Mouse (Mus musculus): ENCODE measurements around the gene Rsph14.

Rsph14 gene

DNA sequence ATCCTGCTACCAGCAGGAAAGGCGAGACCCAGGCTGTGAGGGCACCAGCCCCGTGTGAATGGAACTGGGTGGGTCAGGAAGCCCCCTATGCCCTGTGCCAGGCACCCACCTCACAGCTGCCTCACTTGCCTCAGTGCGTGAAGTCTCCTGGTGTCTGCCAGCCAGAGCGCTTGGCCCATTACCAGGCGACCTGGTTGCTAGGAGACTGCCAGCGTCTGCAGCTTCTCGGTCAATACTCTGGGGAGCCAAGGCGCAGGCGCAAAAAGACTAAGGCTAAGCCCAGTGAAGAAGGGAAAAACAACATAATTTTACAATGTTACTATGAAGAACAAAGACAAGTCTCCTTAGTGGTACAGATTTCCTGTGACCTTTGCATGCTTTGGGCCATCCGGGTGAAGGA is at the start of gene Rsph14:
Gene Rsph14 (minus strand): TSS at position 192 of the 400 bp plus-strand sequence.
- DNase-seq (ENCODE audit: low read depth, low spot score), result no peak

GRCm38 (mm10) chr10:75078174-75079128 is 46.1 kb upstream of the Rsph14 start:
- DNase-seq (ENCODE audit: low read depth, low spot score), result peak; percentile 43

- no peak for DNase-seq (ENCODE audit: low read depth, low spot score)
Observed at GRCm38 (mm10) chr10:75075665-75076064, 43.3 kb upstream of the Rsph14 start.

- no peak for DNase-seq (ENCODE audit: low read depth, low spot score)
Observed at GRCm38 (mm10) chr10:75070281-75070976, 38.0 kb upstream of the Rsph14 start.

DNA sequence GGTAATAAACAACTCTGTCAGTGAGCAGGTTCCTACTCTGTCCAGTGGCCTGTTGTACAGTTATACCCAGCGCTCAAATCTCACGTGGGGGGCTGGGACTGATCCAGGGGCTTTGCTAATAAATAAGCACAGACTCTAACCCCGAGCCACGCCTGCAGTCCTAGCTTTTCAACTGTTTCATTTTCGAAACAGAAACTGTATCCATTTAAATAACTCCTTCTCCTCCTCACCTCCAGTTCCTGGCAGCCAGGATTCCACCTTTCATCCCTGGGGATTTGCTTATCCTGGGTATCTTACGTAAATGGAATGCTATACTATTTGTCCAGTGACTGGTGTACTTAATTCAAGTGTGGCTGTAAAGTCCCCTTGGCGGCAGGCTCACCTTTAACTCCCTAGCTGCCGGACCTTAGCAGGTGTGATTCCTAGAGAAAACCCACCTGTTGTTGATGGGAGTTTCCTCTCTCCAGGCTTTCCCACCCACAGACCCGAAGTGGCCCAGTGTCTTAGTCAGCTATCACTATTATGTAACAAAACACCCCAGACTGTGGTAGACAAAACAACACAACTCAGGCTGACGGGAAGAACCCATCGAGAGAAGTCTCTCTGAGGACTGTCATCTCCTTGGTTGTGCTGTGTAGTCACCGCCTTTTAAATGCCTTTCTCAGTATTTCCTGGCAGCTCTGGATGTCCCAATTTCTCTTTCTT is 36.4 kb upstream of the Rsph14 start:
- no peak for DNase-seq (ENCODE audit: low read depth, low spot score)

DNA sequence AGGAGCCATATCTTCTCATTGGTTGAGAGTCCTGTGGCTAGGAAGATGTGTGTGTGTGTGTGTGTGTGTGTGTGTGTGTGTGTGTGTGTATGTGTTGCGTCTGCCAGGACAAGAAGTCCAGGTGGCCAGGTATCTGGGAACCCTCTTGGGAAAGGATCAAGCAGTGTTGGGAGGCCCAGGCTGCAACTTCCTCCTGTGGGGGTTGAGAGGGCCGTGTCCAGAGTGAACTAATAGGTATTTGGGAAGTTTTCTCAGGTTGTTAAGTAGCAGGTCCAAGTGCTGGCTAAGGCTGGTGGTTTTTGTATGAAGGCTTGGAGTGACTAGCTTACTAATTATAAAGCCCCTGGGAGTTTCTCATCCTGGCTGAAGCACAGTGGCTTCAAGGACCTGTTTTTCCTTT is 35.7 kb upstream of the Rsph14 start:
- DNase-seq (ENCODE audit: low read depth, low spot score), result no peak

DNA sequence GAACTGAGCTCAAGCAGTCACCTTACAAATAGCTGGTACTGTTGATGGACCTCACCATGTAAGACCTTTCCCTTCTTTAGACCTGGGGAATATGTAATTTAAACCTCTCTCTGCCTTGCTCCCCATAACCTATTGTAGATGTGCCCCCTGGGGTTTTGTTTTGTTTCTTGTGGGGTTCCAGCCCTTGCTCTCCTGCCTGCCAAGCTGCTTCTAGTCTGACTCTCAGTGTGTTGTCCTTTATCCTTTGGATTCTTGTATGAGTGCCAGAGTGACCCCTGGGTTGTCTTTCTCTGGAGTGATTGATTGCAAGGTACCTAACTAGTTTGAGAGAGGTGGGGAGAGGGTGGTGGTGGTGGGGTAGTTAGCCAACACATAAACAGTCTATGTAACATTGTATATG is 35.1 kb upstream of the Rsph14 start:
- no peak for DNase-seq (ENCODE audit: low read depth, low spot score)

- no peak for DNase-seq (ENCODE audit: low read depth, low spot score)
Observed at GRCm38 (mm10) chr10:75065691-75066090, 33.3 kb upstream of the Rsph14 start.

GRCm38 (mm10) chr10:75063301-75063965 is 31.0 kb upstream of the Rsph14 start:
- no peak for DNase-seq (ENCODE audit: low read depth, low spot score)

DNA sequence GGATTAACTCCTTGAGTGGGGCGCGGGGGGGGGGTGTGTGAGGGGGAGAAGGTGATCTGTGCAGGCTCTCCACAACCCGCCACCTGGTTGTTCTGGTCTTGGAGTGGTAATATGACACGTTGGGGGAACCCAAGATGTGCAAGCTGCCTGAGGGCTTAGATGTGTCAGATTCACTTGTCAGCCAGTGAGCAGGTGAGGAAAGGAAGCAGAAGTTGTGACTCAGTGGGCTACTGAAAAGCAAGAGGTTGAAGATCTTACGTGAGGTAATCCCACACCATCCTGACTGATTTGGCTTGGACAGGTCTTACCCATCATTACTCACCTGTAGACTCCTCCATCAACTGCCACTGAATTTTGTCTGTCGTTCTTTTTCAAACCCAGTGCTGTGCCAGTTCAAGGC is 30.2 kb upstream of the Rsph14 start:
- peak; percentile 30 for DNase-seq (ENCODE audit: low read depth, low spot score)

GRCm38 (mm10) chr10:75062189-75062561 is 29.8 kb upstream of the Rsph14 start:
- DNase-seq (ENCODE audit: low read depth, low spot score), result no peak

- no peak for DNase-seq (ENCODE audit: low read depth, low spot score)
Observed at GRCm38 (mm10) chr10:75061341-75062188, 29.2 kb upstream of the Rsph14 start.

DNA sequence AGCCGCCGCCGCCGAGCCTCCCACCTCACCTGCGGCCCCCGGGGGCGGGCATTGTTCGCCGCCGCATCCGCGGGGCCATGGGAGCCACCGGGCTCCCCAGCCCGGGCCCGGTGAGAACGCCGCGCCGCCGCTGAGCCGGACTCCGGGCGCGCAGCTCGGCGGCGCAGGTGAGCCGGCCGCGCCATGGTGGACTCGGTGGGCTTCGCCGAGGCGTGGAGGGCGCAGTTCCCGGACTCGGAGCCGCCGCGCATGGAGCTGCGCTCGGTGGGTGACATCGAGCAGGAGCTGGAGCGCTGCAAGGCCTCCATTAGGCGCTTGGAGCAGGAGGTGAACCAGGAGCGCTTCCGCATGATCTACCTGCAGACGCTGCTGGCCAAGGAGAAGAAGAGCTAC is 28.5 kb upstream of the Rsph14 start:
- DNase-seq (ENCODE audit: low read depth, low spot score), result peak; percentile 43

- peak; percentile 87 for DNase-seq (ENCODE audit: low read depth, low spot score)
Observed at GRCm38 (mm10) chr10:75060217-75060842, 27.9 kb upstream of the Rsph14 start, which contains the start of gene Bcr. TSS of gene Bcr (plus strand) at chr10:75060592.

GRCm38 (mm10) chr10:75059396-75059795 is 27.0 kb upstream of the Rsph14 start:
- peak; percentile 87 for DNase-seq (ENCODE audit: low read depth, low spot score)

DNA sequence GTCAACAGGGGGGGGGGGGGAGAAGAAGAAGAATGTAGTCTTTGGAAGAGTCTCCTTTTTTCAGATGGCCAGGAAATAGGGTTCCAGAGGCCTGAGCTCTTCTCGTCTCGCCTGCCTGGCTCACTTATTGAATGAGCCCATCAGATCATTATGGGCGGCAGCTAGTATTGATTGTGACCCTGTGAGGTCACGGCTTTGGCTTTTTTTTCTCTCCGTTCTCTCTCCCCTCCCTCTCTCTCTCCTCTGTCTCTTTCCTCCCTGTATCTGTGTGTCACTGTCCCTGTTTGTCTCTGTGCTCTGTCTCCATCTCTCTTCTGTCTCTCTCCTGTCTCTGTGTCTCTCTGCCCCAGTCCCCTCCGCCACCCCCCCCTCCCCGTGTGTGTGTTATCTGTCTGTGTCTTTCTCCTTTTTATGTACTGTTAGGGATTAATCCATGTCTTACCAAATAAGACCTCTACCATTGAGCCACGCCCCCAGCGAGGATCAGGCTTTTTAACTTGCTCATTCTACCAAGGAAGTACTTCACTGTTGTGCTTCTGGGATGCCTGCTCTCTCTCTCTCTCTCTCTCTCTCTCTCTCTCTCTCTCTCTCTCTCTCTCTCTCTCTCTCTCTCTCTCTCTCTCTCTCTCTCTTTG is 26.5 kb upstream of the Rsph14 start:
- DNase-seq (ENCODE audit: low read depth, low spot score), result no peak

GRCm38 (mm10) chr10:75058336-75058735 is 25.9 kb upstream of the Rsph14 start:
- no peak for DNase-seq (ENCODE audit: low read depth, low spot score)

DNA sequence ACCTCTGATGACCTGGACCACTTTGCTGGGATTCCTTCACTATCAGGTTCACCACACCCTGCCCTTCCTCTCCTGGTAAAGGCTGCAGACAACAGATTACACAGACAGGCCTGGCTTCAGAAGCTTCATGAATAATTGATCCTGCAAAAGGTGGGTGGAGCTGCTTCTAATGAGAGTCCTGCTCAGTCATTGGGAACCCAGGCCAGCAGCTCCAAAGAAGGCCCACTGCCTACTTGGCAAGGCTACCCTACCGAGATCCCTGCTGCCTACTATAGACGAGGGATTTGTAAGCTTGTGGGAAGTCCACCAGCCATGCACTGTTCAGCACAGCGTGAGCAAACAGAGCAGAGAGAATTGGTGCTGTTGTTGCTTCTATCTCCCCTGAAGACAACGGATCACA is 23.9 kb upstream of the Rsph14 start:
- no peak for DNase-seq (ENCODE audit: low read depth, low spot score)

GRCm38 (mm10) chr10:75055672-75056071 is 23.3 kb upstream of the Rsph14 start:
- DNase-seq (ENCODE audit: low read depth, low spot score), result peak; percentile 84

DNA sequence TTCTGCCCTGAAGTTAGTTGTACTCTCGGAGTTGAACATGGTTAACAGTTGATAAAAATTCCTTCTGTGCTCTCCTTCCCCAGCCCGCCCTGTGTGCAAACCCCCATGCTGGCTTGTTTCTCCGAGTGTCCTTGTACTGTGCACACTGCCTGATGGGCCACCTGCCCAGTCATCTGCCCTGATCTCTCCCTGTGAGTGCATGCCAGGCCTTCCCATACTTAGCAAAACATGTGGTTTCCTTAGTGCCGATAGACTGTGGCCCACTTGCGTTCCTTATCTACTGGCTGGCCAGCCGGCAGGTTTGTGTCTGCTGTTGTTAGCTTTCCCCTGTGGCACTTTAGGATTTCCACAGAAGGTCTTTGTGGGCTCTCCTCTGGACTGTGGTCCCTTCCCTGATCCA is 21.7 kb upstream of the Rsph14 start:
- no peak for DNase-seq (ENCODE audit: low read depth, low spot score)

All from A20 (cell line).